Mouse (Mus musculus): ENCODE measurements at regions not wholly inside any gene's neighbourhood (a gene's known extent, or its start where the extent isn't known, plus 50 kb on each side); places are given as distances from the start of the nearest gene placed in this dataset.

GRCm38 (mm10) chr1:72963449-72963848 lies 52.3 kb downstream of the Tnp1 start:
- peak; percentile 90 for DNase-seq (ENCODE audit: low spot score)

GRCm38 (mm10) chr1:72960241-72960653 lies 55.5 kb downstream of the Tnp1 start:
- no peak for DNase-seq (ENCODE audit: low spot score)

- DNase-seq (ENCODE audit: low spot score): no peak
These were observed 60.3 kb downstream of the Tnp1 start for GRCm38 (mm10) chr1:72955387-72955786.

- no peak for DNase-seq (ENCODE audit: low spot score)
These were observed 62.8 kb downstream of the Tnp1 start for GRCm38 (mm10) chr1:72952896-72953295.

GRCm38 (mm10) chr1:72951802-72952201 lies 63.9 kb downstream of the Tnp1 start:
- no peak for DNase-seq (ENCODE audit: low spot score)

- no peak for DNase-seq (ENCODE audit: low spot score)
These were observed 64.3 kb downstream of the Tnp1 start for GRCm38 (mm10) chr1:72951365-72951764.

- DNase-seq (ENCODE audit: low spot score): no peak
These were observed 69.5 kb downstream of the Tnp1 start for GRCm38 (mm10) chr1:72946235-72946634.

GRCm38 (mm10) chr1:72945750-72946102 lies 70.0 kb downstream of the Tnp1 start:
- DNase-seq (ENCODE audit: low spot score): no peak

GRCm38 (mm10) chr1:72944805-72945749 lies 70.4 kb upstream of the Igfbp5 start:
- DNase-seq (ENCODE audit: low spot score): no peak

GRCm38 (mm10) chr1:72944221-72944620 lies 69.5 kb upstream of the Igfbp5 start:
- DNase-seq (ENCODE audit: low spot score): no peak

GRCm38 (mm10) chr1:72943082-72943481 lies 68.4 kb upstream of the Igfbp5 start:
- DNase-seq (ENCODE audit: low spot score): no peak

- DNase-seq (ENCODE audit: low spot score): no peak
These were observed 67.7 kb upstream of the Igfbp5 start for GRCm38 (mm10) chr1:72942351-72942750.

- no peak for DNase-seq (ENCODE audit: low spot score)
These were observed 65.3 kb upstream of the Igfbp5 start for GRCm38 (mm10) chr1:72939948-72940347.

GRCm38 (mm10) chr1:72936681-72937465 lies 62.2 kb upstream of the Igfbp5 start:
- peak; percentile 23 for DNase-seq (ENCODE audit: low spot score)

GRCm38 (mm10) chr1:72936231-72936630 lies 61.5 kb upstream of the Igfbp5 start:
- DNase-seq (ENCODE audit: low spot score): no peak

- DNase-seq (ENCODE audit: low spot score): peak; percentile 90
These were observed 60.4 kb upstream of the Igfbp5 start for GRCm38 (mm10) chr1:72935084-72935483.

- no peak for DNase-seq (ENCODE audit: low spot score)
These were observed 55.1 kb upstream of the Igfbp5 start for GRCm38 (mm10) chr1:72929774-72930173.

All from MN1 (cell line).